Mouse (Mus musculus) urinary bladder, postnatal 36 days (tissue): ENCODE measurements around the gene Nacc1.

Experiments used
- DNase-seq, 2 experiments: peaks; one replicate each; pipeline ENCODE4 v3.0.0; 2022; ENCODE audit warnings: low spot score in 2 of 2, mixed read lengths in 1 of 2

The Nacc1 gene

DNA sequence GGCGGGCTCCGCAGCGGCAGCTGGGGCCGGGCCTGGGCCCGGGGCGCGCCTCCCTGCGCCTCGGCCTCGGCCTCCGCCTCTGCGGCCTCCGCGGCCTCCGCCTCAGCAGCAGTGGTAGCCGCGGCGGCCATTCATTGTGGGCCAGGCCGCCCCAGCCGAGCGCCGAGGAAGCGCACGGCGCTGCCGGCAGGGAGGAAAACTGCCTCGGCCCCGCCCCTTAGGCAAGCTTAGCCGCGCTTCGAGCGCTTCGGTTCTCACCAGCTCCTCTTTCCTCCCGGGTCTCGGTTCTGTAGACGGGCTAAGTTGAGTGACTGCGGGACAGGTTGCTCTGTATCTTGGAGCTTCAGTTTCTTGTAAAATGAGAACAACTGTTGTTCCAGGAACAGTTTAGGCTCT, at the start of gene Nacc1:
Gene Nacc1 (minus strand): TSS at position 158 of the 396 bp plus-strand sequence.
- DNase-seq, result peak; percentile 80 to 87

DNA sequence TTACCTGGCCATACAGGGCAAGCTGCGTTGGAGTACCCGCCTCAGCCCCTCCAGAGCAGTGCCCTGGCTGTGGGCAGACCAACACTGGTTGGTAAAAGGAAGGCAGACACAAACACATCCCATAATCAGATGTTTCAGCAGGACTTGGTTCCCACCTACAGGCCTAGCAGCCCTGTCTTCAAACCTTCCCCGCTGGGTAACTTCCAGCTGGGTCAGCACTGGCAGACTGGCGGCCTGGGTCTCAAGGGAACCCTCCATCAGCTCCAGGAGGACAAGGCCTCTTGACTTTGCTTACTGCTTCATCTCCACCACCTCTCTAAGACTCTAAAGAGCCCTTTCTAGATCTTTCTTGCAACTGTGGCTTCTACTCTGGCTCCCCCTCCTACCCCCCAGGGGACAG, 48.9 kb upstream of the Nacc1 start:
- no peak for DNase-seq

DNA sequence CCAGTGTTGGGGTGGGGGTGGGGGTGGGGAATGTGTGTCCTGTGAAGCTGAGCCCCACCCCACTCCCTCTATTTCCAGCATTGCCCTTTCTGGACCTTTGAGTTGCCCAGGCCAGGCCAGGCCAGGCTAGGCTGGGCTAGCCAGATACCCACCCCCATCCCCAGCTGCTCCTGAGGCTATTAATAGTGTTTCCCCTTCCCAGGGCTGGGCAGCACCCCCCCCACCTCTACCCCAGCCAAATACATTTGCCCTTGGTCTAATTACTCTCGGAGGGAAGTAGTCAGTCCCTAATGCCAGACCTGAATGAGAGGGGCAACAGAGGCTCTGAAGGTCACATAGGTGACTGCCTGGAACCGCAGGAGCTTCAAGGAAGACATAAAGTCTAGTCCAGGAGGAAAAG, 47.9 kb upstream of the Nacc1 start:
- DNase-seq, result no peak

DNA sequence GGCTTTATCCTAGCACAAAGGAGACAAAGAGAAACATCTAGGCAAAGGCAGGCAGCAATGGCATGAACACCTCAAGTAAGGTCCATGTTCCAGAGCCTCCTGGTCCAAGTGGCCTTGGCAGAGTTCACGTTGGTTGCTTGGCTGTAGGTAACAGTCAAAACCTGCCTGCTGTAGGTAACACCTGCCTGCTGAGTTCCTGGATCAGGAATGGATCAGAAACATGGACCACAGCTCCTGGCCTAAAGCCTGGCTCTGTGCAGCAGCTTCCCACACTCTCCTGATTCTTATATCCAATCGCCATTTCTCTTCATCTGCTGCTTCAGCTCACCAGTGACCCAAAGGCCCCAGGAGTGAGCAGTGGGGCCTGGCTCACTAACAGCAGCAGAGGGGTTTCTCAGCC, 47.0 kb upstream of the Nacc1 start:
- DNase-seq, result no peak

DNA sequence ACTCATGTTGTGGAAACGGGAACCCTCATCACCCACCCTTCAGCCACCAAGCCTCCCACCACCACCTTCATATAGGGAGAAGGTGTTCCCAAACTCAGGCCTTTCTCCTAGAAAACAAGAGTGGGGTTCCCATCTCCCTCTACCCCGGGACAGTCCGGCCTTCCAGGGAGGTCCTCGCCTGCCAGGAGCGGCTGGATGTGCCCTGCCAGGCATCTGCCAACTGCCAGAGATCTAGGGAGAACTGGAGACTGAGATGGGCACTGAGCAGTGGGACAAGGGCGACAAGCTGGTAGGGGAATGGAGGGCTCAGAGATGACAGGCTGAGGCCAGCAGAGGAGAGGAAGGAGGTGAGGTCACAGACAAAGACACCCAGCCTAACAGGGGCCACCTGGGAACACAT, 46.3 kb upstream of the Nacc1 start:
- DNase-seq, result no peak

DNA sequence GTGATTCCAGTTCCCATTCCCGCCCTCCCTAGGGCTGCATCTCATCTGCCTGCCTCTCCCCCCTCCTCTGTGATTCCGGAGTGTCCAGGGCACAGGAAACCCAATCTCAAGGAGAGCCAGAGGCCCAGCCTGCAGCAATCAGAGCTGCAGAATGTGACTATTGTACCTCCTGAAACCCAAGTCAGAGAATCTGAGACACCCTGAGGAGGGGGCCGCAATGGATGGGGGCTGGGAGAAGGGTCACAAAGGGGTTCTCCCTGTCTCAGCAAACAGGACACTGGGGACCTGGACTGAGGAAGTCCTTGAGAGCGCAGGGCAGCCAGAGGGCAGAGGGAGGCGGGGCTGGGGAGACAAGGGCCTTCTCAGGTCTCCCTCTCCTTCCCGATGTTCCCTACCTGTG, 45.3 kb upstream of the Nacc1 start:
- DNase-seq, result no peak

DNA sequence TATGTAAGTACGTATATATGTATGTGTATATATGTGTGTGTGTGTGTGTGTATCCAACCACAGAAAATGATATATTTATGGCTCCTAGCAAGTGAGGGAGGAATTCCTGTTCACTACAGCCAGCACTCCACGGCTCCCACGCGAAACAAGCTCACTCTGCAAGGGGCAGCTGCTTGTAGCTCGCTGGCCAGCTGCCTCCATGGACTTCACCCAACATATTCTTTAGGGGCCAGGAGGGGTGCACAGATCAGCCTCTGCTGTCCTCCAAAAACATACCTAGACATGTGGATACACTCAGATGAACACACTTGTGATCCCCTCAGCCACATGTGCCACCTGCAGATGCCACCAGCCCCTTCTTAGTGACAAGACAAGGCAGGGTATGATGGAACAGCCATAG, 44.9 kb upstream of the Nacc1 start:
- DNase-seq, result no peak

DNA sequence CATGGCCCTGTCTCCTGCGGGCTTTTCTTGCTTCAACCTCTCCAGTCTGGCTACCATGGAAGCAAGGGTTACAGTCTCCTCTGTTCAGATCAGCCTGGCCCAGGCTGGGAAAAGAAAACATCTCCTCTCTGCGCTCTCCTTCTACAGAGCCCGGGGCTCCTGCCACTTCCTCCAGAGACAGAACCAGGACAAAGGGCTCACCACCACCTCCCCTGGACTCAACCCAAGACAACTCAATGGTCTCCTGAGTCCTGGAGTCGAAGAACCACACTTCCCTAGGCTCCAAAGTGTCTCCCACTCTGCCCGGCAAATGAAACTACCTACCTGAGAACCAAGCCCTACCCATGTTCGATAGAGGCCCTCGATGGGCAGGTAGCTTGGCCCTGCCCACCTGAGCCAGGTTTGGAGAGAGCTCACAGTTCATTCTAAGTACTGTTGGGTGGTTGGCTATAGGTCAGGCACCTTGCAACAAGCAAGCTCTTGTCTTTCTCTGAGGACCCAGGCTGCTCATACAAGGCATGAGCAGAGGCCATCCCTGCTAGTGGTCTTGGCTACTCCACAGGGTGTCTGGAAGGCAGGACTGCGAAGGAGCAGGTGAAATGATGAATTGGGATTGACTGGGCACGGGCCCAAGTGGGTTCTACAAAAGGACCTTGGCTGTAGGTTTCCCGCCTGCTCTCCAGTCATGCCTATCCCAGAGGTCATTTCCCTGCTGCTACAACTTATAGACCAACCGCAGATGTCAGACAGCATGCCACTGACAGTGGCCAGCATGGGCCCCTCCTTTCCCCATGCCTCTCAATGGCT, 43.9 kb upstream of the Nacc1 start:
- no peak for DNase-seq

DNA sequence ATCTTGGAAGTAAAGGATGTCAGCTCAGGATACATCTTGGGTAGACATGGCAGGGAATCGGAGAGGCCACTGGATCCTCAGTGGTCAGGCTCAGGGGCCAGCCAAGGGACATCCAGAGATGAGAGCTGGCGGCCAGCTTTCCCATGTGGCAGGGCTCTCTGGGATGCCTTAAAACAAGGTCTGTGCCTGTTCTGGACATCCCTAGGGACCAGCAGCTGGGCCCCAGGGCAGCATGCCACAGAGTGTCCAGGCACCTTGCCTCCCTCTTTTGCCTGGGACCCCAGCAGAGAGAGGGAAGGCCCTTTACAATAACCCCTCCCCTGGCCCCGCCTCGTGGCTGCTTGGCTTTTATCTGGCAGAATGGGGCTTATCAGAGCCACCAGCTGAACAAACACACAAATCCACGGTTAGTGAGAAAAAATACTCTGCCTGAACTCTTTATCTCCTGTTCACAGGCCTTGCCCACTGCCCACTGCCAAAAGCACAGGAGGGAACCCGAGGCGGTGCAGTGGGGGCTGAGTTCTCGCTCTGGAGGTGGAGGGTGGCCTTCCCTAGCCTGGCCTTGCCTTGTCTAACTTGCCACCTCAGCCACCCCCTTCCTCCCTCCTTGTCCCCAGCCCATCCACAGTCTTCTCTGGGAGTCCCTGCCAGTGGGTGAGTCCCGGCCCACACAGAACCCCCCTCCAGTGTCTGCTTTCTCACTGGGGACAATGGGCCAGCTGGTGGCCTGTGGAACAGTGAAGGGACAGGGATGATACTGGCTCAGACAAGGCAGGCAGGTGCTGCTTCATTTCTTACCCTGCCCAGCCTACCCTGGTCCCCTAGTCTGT, 43.1 kb upstream of the Nacc1 start:
- DNase-seq, result no peak

DNA sequence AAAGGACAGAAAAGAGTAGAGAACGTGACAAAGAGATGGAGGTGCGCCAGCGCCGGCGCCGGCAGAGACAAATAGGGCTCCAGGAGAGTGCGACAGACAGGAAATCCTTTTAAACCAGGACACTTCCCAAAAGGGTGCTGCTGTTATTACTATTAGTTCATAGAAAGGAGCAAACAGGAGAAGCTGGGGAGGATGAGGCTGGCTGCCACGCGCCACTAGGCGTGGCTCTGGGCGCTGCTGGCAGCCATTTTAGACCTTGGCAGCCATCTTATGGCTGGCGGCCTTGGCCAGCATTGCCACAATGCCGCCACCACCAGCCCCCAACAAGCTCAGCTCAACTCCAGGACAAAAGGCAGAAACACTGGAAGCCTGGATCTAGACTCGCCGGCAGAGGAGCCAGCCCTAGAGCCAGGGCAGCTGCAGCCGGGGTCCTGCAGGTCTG, 42.3 kb upstream of the Nacc1 start:
- no peak for DNase-seq

DNA sequence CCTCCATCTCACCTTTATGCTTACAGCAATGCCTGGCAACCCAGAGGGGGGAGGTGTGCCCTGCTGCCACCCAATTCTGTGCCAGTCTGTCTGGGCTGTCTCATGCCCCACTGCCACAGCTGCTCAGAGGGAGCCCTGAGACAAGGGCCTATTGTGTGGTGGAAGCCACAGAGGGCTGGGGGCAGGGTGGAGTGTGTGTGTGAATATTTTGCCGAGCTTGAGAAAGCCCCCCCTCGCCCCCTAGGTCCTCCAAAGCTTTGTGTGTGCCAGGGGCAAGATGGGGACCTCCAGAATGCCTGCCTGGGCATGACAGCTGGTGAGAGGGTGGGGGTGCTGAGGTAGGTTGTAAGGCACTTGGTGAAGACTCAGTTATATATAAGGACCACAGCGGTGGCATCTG, 40.8 kb upstream of the Nacc1 start:
- no peak for DNase-seq

DNA sequence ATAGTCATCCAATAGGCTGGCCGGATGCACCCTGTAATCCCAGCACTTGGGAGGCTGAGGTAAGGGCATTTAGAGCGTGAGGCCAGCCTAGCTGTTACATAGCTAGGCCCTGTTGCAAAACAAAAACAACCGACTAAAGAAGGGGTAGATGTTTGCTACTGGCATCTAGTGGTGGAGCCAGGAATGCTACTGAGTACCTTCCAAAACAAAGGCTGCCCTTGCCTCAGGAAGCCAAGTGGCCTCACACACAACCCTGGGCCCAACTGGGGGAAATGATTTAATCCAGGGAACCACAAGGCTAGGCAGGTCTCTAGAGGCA, 38.2 kb upstream of the Nacc1 start:
- peak in 1 of 2 experiments; percentile 36 for DNase-seq

DNA sequence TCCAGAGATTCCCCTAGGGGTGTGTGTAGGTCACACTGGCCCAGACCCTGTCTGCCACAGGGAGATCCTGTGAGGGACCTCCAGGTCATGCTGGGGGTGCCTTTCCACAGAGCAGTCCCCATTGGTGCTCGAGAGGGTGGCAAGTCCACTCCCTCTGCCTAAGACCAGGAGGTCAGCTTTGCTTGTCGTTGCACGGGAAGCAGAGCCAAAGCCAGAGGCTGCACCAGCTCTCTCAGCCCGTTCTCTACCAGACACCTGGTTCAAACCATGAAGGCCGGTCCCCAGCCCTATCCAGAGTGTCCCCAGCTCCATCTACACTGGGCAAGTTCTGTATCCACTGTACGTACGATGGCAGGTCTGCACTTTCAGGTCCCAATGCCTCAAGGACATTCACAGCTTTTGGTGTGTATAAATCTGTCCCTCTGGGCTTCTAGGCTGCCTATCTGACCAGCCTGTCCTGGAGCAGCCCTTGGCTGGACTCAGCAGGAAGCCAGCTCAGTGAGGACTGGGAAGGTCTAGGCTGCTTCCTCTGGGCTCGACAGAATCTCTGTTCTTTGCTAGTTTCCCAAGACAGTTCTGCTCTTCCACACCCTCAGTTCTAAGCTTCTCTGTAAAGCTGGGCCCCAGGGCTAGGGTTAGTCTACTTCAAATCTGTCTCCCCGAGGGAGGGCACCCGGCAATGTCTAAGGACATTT, 37.7 kb upstream of the Nacc1 start:
- DNase-seq, result no peak

DNA sequence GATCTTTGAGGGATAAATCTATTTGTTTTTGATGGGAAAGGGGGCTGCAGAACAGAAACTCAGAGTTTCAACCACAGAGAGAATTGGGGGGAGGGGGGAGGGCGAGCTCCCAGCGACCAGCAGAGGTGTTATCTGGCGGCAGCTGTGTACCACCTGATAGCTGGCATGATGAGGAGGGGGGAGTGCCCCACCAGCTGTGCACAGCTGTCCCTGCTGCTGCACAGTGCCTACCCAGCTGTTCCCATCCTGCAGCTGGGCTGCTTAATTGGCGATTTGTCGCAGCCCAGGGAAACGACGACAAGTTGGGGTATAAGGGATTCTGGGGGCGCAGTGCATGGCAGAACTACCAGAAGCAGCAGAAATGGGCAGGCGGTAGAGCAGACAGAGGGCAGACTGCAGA, 37.0 kb upstream of the Nacc1 start:
- DNase-seq, result no peak

DNA sequence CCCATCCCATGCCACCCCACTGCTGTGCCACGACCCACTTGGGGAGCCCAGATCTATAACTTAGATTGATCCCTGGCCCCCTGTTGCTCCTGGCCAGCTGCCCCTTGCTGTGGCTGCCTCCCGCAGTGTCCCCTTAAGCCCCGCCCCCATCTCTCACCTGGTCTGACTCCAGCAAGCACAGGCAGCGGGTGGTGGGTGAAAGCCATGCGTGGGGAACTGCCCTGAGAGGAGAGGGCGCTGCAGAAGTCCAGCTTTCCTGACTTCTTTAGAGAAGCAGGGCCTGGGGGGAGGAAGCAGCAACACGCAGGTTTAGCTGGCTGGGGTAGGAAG, 35.9 kb upstream of the Nacc1 start:
- DNase-seq, result no peak

DNA sequence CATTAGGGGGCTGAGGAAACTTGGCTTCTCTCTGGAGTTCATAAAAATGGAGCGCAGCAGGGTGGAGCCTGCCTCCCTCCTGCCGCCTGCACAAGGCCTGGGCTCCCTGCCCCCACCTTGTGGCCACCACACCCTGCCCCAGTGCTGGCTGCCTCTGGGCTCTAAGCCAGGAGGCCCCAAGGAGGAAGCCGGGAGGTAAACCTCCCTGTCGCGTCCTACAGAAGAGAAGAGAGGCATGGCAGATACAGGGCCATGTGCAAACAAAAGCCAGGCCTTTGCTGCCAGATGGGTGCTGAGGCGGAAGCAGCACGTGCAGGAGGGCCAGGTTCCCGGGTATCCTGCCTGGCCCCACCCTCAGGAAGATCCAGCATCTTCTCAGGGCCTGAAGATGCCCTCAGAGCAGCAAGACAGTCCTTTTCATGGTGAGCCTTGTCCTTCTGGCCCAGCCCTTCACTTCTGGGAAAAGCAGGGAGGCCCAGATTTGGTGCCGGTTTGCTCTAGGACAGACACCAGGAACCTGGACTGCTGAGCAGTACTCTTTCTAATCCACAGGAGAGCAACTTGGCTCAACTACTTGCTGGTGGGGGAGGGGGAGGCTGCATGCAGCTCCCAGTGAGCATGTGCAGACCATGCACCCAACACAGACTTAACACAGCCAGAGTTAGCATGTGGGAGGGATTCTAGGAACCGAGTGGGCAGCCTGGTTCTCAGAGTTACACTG, 35.3 kb upstream of the Nacc1 start, which contains the start of gene G430095P16Rik:
Gene G430095P16Rik (plus strand): TSS at position 158 of the 721 bp plus-strand sequence.
- DNase-seq, result peak; percentile 76 to 87

DNA sequence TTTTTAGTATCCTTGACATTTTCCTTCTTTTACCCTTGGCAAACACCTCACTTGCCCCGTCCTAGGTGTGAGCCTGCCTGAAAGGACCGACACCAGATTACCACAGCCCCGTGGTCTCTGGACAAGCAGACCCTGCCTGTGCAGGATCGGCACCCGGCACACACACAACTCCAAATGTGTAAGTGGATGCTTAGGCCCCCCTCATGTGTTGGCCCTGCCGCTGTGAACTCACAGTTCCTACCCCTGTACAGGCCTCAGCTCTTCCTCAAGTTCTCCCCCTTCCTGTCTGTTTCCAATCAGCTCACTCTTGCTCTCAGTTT, 34.8 kb upstream of the Nacc1 start:
- DNase-seq, result no peak

DNA sequence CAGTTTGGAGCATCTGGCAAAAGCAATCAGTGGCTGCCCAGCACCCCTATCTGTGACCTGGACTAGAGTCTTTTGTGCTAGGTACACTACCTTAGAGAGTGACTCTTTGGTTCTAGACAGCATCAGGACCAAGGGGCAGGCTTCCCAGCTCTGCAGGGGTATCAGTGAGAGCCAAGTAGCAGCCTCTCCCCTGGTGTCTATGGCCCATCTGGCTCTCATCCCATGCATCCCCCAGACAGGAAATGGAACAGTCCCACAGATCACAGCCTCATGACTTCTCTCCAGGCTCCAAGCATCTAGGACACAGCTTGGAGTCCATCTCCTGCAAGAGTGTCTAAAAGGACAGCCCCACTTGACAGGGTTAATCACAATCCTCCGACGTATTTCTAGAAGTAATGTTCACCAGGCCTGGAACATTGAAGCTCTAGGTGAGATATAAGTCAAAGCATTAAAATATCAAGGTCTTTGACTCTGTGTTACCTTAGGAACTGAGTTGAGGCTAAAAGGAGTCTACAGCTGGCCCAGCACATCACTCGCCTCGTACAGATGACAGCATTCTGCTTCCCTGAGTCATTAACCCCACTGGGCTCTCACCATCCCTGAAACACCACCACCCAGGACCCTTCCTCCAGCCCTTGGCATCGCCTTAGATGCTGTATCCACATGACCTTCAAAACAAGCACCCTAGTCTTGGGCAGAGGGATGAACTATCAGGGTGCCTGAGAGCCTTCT, 31.5 kb upstream of the Nacc1 start:
- no peak for DNase-seq

DNA sequence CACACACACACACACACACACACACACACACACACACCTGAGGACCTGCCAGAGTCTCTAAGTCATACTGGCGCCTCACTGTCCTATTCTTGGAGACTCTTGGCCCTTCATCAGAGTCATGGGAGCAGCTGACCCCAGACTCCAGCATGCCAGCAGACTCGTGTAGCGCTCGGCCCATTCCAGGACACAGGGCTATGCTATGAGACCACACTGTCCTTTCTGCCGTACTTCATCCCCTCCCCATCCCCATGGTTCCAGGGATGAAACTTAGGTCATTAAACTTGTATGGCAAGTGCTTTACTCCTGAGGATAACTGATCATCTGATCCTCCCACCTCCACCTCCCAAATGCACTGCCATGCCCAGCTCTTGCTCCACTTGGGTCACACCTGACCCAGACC, 30.8 kb upstream of the Nacc1 start:
- no peak for DNase-seq

DNA sequence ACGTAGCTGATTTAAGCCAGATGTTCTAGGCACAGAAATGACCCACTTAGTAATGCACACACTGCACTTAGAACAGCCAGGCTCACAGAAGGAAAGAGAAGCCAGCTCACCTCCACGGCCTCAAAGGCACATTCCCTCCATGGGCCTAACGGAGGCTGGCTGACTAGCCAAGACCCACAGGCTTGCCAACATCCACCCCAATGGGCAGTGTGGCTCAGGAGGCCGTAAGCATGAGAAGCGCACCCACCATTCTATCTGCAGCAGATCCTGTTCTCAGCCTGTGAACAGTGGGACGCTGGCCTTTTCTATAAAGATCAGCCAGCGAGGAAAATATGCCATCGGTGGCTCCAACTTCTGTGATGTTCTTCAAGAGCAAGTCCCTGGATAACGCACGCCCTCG, 29.1 kb upstream of the Nacc1 start:
- DNase-seq, result no peak

DNA sequence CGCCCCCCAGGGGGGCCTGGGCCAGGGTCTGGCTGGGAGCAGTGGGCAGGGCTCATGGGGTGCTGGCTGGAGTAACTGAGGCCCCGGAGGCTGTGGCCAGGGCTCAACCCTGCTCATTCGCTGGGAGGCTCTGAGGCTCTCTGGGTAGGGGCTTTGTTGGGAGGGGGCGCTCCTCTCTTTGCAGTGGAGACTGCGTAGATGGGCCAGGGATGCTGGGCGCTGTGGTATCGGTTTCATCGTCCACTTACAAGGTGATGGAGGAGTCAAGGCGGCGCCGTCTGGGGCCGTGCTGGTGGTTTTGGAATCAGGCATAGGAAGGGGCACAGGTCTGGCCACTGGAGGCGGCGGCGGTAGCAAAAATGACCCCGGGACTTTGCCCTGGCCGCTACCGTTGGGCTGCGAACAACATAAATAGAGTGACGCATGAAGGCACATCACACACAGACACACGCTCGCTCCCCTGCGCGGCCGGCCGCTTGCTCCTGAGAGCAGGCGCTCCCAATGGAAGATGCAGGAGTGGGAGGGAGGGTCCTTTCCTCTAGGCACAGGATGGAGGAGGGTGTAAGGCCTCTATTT, 28.3 kb upstream of the Nacc1 start:
- DNase-seq, result no peak
